Mouse (Mus musculus) kidney, adult 8-10 months (tissue): Measurements from ENCODE around the gene Tfdp1.
A peak's percentile ranks its signal among the peaks of the same experiment; 100 is the strongest.

ENCODE experiments used
- DNase-seq, 2 experiments: peaks; one replicate each; pipeline ENCODE4 v3.0.0; 2022

Tfdp1 gene

DNA sequence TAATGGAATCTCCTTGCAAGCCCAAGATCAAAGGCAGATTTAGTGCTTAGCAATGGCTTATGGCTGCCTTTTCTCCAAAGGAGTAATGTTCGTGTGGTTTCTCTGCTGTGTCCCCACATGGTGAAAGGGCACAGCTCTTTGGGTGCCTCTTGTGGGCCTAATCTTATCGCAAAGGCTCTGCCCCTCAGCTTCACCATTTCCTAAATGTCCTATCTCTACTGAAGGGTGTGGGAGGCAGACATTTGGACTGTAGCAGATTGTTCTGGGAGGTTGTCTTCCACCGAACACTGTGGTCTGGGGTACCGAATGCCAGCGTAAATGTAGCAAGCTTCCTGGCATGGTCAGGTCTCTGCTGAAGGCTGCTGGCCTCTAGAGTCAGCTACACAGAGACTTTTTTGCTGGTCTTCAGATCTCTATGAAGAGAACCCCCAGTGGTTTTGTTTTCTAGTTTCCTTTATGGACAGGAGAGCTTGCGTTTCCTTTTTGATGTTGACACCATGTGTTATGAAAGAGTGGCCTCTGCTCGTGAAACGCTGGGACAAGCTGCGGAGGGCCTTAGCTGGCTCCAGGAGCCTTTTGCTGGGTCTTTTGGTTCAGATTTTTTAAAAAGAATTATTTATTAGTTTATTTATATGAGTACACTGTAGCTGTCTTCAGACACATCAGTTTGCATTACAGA lies 14.7 kb downstream of the Tfdp1 start:
- DNase-seq: no peak

DNA sequence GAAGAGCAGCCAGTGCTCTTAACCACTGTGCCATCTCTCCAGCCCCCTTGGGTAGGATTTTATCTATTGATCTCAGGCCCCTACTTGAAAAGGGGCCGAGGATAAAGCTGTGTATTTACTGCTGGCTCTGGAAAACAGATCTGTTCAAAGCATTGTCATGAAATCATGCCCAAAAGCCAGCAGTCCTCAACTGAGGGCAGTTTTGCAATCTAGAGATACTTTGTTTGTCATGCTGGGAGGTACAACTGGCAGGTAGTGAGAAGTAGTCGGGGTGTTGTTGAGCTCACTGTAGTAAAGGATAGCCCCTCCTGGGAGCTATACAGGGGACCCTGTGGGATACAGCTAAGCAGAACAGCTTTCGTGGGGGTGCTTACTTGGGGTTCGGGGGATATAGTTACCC lies 15.3 kb downstream of the Tfdp1 start:
- DNase-seq: no peak

DNA sequence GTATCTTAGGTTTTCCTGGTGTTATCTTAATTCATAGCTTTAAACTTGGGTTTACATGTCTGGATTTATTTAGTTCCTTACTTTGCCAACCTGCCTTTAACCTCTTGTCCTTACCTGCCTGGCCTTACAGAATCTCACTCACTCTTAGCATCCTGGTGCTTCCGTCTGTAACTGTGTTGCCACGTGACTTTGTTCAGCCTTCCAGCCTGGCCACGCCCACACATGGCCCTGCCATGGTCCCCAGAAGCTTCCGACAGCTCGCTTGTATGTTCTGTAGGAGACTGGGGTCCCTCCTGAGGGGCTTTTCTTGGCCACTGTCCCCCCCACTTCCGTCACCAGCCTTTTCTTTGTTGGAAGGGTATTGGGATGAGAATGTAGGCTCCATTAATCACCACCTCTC lies 17.7 kb downstream of the Tfdp1 start:
- DNase-seq: no peak

DNA sequence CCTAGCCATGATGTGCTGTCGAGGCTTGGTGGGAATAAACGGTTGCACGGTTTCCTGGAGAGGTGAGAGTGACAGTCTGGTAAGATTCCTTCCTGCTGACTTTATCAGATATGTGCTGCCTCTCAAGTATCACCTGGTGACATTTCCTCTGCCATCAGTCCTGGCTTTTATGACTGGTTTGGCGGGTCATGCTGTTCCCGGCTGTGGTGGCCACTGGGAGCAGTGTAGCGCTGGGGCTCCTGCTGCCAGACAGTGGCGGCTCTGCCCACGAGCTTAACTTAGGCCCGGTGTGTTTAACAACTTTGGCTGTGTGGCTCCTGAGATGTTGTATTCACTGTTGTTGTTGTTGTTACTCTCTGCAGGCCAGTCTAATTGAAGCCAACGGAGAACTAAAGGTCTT lies 18.1 kb downstream of the Tfdp1 start:
- DNase-seq: no peak

DNA sequence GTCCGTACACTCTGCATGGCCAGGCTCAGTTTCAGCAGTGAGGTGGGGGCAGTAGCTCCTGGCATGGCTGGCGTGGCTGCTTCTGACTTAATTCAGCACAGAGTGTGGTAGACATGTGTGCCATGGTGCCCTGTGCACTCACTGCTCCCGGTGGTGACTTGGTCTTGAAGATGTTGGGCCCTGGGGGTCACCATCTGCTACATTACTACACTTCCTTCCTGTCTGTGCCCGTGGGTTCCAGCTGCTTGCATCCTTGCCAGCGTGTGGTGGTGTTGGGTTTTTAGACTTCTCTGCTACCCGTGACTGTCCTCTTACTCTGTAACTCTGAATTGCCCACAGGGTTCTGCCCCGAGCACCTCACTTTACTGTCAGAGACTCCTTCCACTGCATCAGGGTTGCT lies 21.7 kb downstream of the Tfdp1 start:
- no peak for DNase-seq

DNA sequence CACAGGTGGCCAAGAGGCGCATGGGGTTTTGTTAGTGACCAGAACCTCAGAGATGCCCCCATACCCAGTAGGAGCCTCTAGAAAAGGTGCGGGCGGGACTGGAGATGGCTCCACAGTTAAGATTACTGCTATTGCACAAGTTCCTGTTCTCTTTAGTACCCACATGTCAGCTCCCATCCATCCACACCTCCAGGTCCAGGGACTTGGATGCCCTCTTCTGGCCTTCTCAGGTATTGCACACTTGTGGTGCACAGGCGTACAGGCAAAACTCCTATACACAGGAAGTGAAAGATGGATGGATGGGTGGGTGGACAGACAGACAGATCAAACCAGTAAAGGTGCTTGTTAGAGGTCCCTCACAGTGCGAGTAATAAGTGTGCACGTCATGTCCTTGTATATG lies 23.3 kb downstream of the Tfdp1 start:
- no peak for DNase-seq

DNA sequence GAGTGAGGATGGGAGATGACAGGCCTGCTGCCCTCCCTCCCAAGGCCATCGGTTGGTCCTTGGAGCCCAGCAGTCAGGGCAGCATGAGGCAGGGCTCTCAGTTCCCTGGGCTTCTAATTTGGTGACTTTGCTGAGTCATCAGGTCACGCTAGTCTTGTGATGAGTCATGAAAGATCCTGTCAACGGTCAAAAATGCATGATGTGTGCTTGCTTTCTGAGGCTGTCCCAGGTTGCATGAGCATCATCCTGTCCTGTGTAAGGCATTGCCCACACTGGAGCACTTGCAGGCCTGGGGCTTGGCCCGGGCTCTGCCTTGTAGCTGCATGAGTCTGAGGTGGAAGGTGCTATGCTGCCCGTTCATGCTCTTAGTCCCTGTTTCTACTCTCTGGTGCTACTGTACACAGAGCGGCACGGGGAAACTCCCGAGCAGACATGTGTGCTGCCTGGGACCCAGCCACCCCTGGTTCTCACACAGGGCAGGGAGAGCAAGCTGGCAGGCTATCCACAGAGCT lies 34.7 kb downstream of the Tfdp1 start:
- no peak for DNase-seq

DNA sequence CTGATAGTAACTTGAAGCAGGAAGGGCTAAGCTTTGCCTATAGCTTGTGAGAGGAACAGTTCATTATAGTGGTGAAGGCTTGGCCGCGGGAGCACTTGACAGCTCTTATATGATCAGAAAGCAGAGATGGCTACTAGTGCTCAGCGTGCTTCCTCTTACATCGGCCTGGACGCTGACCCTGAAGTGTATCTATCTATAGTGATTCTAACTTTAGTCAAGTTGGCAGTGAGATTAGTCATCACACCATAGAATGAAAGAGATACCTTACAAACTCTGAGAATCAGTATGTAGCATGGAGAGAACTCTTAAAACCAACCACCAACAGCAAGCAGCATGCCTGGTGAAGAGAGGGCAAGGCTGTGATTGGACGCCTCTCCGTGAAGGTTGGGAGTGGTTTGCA lies 43.1 kb downstream of the Tfdp1 start:
- DNase-seq: no peak

DNA sequence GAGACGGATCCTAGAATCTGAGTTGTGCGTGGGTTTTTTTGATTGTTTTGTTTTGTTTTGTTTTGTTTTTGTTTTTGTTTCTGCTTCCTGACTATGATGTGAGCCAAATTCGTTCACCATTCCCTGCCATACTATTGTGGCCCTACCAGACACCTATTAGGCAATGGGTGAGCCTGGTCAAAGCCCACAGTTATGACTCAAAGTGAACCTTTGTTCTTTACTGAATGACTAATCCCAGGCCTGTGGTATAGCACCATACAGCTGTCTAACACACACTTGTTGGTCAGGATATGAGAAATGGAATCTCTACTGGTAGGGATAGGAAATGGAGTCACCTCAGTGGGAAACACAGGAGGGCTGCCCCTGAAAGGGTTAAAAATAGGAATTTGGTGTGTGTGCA lies 44.0 kb downstream of the Tfdp1 start:
- DNase-seq: no peak

DNA sequence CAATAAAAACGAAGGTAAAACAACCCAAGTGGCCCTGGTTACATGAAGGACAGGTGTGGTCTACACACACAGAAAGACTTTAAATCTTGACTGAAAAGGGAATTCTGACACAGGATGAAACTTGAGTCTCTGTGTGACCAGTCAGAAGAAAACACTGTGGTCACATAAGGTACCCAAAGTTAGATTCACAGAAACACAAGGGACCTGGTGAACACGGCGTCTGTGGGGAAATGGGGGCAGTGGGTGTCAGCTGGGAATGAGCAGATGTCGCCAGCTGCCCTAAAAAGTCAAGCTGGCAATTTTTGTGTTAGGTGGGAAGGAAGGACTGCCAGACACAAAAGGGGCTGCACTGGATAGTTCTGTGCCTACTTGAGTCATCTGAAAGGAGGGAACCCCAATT lies 44.4 kb downstream of the Tfdp1 start:
- DNase-seq: no peak

DNA sequence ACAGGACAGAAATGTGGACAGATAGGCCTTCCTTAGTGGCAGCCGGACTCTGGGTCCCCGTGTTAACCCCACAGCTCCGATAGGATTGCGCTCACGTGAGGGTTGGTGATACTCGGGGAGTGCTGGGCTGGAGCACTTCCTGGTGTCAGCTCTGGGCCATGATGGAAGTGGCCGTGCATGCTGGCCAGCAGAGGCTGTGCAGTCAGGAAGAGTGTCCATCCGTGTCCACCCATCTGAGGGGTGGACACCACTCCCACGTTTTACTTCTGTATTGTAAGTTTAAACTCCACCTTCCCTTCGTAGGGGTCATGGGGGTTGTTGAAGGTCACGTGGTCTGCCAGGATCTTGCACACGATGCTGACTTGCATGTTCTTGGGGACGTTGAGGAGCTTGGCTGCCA lies 47.8 kb downstream of the Tfdp1 start:
- no peak for DNase-seq

DNA sequence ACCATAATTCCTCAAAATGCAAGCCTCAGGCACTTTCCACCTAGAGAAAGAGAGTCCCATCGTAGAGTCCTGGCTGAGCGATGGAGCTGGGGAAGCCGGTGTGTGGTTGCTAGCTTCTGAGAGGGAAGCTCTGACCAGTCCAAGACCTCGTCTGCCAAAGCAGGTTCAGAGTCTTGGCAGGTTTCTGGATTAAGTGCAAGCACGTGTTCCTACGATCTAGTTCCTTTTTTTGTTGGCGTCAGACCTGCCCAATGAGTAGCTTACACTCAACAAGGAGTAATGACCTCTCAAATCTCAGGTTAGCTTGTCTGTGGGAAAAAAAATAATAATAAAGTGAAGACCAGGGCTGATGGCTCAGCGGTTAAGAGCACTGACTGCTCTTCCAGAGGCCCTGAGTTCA lies 49.2 kb downstream of the Tfdp1 start:
- DNase-seq: no peak

DNA sequence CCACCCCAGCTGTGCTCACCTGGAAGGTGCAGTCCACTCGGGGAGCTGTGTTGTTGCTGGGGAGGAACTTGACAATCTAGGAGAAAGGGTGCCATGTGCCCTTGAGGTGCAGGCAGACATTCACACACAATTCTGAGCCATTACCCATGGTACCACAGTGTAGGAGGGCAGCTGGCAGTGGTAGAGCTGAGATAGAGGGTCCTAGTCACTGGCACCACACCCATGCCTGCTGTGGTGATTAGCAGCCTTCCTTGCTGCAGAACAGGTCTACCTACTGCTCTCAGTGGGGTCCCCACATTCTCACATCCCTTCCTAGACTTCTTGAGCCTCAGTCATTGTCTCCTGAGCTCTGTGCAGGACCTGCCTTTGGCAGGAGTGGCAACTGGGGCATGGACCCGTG lies 50.2 kb downstream of the Tfdp1 start:
- no peak for DNase-seq

DNA sequence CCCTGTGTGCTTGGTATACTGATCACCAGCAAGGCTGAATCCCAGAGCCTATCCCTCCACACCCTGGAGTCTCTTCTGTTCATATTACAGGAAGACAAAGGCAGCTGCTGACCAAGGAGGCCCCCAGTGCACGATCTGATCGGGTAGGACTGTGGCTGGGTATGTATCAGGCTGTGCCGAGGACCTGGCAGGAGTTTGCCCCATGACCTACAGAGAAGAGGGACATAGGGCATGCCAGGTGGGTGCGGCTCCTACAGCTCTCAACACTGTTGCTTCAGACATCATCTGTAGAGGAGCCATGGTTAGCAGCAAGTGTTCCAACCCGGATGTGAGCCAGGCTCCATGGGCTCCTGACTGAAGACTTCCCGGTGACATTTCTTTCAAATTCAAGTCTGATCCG lies 55.3 kb downstream of the Tfdp1 start:
- no peak for DNase-seq

DNA sequence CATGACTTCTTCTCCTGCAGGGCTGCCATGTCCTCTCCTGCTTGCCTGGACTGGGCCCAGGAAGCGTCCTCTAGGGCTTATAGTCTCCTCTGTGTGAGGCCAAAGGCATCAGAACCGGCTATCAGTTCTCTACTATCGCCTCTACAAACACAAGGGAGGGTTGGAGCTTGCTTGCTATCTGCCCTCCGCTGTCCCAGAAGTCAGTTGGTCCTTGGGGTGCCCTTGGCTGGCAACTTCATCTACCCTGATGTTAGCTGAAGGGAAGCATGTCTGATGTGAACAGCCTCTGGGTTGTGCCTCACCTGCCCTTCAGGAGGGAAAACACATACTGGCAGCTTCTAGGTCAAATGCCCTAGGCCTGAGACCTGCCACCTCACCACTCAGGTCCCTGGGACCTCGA lies 58.2 kb downstream of the Tfdp1 start, which contains the start of gene Atp4b:
Atp4b (minus strand) TSS at position 101 of the 400 bp plus-strand sequence.
- DNase-seq: no peak

DNA sequence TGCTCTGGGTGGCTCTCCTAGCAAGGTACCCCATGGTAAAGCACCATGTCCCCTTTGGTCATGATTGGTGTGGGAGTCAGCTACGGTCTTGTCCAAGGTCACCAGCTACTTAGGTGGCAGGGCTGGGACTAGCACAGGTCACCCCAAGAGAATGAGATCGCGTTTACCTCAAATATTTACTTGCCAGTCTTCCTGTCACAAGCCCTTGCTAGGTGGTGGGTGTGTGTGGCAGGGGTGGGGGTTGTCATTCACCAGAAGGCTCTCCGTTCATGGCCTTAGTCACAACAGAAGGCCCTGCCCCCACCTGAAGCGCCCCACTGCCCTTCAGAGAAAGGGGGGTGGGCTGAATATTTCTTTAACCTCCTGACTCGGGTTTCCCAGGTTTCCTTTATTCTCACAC lies 65.0 kb downstream of the Tfdp1 start:
- DNase-seq: no peak

DNA sequence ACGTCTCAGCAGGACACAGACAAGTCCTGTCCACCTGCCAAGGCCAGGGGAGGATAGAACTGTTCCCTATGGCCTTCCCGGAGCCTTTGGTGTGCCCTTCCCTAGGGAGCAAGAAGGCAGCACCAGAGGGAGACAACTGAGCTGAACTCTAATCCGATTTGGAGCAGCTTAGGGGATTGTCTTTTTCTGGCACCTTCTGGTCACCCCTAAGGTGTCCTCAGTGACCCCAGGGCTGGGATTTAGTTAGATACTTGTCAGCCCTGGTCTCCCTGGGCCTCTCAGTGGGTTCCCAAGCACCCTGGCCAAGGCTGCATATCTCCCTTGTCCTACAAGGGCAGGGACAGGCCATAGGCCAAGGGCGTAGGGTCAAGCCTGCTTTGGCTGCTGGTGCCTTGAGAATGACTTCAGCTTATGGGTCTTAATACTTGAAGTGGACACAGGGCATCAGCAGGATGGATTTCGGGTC lies 66.1 kb downstream of the Tfdp1 start, which contains the start of gene Grk1:
Grk1 (plus strand) TSS at position 416 of the 466 bp plus-strand sequence.
- DNase-seq: no peak

DNA sequence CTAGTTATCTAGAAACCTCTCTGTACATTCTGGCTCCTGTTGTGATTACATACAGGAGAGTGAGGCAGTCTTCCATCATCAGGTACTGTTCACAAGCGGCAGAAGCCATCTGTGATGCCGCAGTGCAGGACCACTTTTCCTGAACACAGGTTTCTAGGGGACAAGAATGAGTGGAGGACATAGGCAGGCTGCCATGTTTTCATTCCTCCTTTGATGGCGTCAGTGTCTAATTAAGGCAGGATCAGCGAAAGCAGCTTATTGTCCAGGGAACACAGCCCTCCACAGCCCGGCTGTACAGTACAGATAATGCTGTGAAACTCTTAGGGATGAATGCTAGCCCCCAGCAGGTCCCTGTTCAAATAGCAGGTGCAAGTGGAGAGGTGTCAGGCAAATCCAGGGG lies 67.5 kb downstream of the Tfdp1 start:
- no peak for DNase-seq

DNA sequence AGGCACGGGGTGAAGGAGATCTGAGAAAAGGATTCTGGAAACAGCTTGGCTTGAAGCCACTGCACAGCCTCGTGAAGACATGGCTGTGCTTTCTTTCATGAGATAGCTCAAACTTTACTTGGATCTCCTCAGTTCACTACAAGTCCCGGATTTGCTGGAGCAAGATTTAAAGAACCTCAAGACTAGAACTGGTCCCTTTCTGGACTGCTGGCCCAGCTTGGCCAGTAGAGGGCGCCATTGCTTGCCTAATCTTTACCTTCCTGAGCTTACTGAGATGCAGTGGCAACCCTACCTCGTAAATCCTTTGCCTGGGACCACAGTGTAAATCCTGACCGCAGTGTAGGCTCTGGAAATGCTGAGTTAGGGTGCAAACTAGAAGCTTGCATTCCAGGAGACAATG lies 73.0 kb downstream of the Tfdp1 start:
- DNase-seq: peak; percentile 22 to 65

DNA sequence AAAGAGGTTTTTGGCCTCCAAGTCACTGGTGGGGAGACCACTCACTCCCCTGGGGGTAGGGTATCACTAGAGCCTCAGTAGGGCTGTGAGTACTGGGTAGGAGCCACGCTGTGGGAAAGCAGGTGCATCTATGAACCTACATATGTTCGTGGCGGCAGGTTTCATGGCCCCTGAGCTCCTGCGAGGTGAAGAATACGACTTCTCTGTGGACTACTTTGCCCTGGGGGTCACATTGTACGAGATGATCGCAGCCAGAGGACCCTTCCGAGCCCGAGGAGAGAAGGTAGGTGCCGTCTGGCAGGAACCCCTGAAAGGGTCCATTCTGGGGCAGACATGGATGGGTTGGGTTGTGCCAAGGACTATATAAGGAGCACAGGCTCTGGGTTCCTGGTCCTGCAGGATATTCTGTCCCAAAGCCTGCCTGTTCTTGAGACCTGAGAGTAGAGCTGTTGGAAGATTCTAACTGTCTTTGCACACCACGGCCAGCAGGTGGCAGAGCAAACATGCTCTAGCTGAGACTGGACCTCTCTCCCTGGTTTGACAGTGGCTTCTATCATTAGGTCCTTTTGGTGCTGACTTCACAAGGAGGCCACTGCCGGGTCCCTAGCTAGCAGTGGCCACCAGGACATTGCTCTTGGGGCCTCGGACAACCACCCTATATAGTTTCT lies 74.5 kb downstream of the Tfdp1 start:
- DNase-seq: peak; percentile 9 to 52

DNA sequence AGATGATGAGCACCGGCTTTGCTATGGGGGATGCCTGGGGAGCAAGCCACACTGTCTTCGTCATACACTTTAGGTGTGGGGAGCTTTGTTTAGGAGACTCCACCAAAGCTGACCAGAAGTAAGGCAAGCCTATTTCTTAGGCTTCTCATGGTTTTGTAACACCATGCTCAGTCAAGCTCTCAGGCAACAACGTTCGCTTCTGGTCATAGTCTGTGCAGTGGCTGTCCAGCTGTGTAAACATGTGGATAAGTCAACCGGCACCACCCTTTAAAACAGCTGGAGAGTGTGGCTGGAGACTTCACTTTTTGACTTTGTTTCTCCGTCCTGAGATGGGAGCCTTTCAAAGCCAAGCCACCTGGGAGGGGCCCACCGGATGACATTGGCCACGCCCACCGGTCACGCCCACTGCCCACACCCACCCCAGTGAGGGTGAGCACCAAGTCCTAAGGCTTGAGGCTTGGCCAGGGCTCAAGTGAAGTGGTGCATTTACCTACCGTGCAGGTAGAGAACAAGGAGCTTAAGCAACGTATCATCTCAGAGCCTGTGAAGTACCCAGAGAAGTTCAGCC lies 75.4 kb downstream of the Tfdp1 start:
- no peak for DNase-seq

DNA sequence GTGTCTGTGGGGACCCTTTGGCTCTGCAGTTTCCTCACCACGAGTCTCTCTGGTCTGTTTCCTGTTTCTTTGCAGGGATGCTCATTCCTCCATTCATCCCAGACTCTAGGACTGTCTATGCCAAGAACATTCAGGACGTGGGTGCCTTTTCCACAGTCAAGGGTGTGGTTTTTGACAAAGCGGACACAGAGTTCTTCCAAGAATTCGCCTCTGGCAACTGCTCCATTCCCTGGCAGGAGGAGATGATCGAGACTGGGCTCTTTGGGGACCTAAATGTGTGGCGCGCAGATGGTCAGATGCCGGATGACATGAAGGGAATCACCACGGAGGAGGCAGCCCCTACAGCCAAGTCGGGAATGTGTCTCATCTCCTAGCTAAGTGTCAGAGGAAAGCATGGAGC lies 77.3 kb downstream of the Tfdp1 start:
- DNase-seq: no peak

DNA sequence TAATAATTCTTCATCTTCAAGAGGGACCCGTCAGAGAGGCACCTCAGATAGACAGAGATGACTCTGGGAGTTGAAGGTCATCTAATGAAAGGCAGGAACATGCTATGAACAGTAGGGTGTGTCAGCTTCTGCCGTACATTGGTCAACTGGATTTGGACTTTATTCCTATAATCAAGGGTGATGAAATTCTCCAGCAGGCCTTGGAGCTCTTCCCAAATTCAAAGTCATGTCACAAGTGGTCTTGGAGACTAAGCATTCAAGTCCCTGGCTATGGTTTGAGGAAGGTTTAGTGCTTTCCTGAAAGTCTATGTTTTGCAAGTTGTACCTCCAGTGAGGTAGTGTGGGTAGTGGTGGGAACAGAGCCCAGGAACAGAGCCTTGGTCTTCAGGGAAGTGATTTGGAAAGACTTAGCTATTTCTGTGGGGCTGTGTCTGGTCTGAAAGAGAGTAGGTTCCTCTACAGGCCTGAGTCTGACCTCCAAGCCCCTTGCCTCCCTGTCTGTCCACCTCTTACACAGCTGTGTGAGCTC lies 80.6 kb downstream of the Tfdp1 start:
- DNase-seq: no peak

DNA sequence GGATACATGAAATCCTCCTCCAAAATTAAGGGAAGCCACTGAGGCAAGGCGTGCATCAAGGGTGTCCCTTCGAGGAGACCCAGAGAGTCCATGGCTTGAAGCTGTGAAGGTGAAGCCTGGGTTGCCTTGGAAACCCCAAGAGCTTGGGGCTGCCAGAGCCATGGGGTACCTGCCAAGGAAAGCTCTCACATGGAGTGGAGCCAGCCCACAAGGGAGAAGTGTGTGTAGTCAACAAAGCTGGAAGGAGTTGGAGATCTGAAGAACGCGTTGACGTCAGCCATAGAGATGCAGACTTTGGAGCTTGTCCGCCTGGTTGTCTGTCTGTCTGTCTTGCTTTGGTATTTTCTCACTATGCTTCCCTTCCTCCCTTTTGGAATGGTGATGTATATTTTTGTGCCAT lies 82.4 kb downstream of the Tfdp1 start:
- no peak for DNase-seq
